Mouse (Mus musculus): ENCODE measurements around the gene Sorcs2.

Gene Sorcs2

DNA sequence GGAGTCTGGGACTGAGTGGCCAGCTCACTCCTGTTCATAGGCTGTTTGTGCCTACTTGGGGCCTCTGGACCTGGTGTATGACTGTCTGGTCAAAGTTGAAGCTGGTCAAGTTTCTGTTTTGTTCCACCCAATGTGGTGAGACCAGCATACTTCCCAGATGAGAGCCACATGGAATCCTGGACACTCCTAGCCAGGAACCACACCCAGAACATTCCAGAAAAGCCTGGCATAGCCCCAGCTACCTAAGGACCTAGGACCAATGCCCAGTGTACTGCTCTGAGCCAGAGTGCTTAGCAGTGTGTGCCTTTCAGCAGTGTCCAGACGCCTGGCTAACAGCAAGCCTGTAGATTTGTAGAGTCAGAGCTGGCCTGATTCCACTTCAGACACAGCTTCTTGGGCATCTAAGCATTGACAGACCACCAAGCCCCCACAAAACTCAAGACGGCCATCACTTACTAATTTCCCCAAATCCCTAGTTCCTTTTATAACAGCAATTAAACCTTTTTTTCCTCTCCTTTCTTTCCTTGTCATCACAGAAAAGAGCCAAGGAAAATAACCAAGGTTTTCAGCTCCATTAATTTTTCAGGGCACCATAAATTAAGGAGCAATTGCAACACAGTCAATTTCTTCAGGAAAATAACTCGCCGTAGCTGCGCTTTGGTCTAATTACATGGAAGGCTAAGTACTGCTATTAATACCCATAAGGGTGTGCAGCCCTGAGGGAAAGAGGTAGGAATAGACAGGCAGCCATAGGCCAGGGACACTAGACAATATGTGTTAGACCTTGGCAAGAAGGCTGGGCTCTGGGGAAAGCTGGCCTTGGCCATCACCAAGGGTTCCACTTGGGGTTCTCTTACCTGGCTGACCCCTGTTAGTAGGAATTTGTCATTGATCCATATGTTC lies 322.5 kb downstream of the Sorcs2 start:
- no peak for DNase-seq (ENCODE audit: low spot score in 2 of 2)

GRCm38 (mm10) chr5:36069503-36070360 lies 328.2 kb downstream of the Sorcs2 start:
- no peak for DNase-seq (ENCODE audit: low spot score in 2 of 2)

DNA sequence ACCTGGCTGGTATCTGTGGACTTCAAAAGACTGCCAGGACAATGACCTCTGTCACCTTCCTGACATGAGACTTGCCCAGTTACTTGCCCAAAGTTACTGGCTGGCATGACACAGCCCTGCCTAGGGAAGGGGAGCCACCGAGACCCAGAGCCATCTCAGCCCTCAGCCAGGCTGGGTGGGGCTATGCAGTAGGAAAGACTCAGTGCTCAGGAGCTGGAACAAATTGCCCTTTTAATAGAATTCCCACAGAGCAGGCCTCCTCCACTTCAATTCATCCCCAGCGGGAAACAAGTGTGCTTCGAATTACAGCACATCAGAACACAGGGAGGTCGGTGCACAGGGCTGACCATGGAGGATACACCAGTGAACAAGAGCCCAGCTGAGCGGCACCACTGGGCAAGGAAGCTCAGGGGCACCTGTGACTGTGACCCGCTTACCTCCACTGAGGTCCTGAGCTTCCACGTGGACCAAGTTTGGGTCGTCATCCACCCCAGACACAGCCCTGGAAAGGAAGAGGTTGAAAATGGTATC lies 330.2 kb downstream of the Sorcs2 start:
- DNase-seq (ENCODE audit: low spot score in 2 of 2) = no peak

- no peak for DNase-seq (ENCODE audit: low spot score in 2 of 2)
Observed at GRCm38 (mm10) chr5:36057804-36058322, 340.1 kb downstream of the Sorcs2 start.

GRCm38 (mm10) chr5:36056921-36057320 lies 341.0 kb downstream of the Sorcs2 start:
- no peak for DNase-seq (ENCODE audit: low spot score in 2 of 2)

DNA sequence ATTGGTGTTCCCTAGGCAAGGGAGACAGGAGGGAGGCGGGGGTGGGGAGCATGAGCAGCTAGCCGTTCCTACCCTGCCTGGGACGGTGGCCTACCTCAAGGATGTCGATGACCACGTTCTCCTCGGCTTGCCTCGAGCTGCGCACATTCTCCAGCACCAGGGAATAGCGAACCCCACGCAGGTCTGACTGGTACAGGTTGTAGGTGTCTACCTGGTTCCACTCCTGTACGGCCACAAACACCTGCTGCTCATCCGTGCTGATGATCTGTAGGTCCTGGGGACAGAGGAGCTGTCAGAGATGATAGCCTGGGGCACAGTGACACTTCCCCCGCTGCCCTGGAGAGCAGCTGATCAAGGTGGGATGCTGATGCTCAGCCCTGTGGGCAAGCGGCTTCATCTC lies 342.1 kb downstream of the Sorcs2 start:
- DNase-seq (ENCODE audit: low spot score in 2 of 2) = no peak

GRCm38 (mm10) chr5:36054498-36054897 lies 343.4 kb downstream of the Sorcs2 start:
- DNase-seq (ENCODE audit: low spot score in 2 of 2) = no peak

DNA sequence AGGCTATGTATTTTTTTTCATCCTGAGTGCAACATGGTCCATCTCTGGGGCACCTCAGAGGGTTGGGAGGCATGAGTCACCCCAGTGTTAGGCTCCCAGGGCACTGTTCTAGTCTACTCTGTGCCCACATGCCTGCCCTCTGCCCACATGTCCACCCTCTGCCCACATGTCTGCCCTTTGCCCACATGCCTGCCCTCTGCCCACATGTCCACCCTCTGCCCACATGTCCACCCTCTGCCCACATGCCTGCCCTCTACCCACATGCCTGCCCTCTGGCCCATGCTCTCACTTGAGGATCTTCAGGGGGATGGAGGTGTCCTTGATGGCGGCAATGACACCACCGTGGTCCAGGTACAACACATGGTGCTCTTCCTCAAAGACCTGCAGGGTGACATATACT lies 354.8 kb downstream of the Sorcs2 start:
- DNase-seq (ENCODE audit: low spot score in 2 of 2) = no peak

DNA sequence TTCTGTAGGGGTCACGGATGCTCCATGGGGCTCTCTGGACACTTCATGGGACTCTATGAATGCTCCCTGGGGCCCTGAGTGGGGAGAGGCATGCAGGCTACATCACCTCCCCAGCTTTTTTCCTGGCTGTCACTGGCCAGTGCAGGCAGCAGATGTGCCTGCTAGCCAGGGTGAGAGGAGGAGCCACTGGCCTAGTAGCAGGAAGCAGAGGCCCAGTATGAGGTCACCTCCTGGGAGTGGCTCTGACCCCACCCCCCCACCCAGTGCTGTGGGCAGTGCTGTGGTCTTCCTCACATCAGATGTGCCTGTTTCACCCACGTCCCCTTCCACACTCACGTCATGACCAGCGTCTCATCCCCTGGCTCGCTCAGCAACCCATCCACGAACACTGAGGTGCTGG lies 356.2 kb downstream of the Sorcs2 start:
- DNase-seq (ENCODE audit: low spot score in 2 of 2) = no peak

GRCm38 (mm10) chr5:36041236-36041562 lies 356.7 kb downstream of the Sorcs2 start:
- DNase-seq (ENCODE audit: low spot score in 2 of 2) = no peak

DNA sequence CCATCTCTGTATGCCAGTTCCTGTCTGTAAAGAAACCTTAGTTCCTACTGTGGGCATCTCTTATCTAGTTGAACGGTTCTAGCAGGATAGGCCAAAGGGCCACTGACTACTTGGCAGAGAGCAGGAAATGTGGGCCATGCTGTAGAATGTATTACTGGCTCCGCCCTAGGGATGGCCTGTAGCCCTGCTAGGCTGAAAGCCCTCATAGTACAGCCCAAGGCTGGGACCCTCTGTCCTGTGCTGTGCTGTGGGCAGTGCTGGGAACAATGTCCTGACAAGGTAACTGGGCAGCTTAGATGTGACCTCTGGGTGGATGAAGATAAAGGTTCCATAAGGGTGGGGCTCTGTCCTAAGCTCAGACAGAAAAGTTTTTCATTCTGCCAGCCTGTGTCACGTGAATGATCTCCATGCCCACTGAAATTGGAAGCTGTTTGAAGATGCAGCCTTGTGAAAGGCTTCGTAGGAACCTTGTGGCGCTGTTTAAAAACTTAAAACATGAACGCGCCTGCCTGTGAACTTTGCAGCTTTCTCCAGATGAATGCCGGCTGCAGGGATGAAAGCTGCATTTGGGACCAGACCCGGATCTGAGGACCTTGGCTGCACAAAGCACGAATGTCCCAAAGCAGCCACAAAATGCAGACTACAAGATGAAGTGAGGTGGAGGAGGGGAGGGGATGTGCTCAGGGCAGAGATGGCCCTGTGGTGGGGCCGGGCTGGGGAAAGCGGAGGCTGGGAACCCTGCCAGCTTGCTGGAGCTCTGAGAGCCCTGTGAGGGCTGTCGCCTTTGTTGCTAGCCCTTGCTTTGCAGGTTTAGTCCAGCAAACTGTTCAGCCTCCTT lies 357.3 kb downstream of the Sorcs2 start:
- no peak for DNase-seq (ENCODE audit: low spot score in 2 of 2)

DNA sequence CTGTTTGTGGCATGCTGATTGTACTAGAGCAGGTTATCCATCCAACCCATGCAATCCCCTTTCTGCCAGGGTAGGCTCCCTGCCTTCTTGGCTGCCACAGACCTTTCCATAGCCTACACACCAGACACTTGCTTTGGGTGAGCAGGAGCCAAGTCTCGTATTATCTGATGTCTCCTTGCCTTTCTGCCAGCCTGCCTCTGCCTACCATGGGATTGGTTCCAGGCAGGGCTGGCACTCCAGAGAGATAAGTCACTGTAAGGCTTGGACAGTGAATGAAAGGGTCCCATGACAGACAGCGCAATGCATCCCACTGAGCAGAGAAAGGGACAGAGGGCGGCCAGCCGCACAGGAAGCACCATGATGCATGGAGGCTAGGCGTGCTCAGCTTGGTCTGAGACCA lies 358.3 kb downstream of the Sorcs2 start:
- no peak for DNase-seq (ENCODE audit: low spot score in 2 of 2)

- DNase-seq (ENCODE audit: low spot score in 2 of 2) = peak in 1 of 2 experiments; percentile 33
Observed at GRCm38 (mm10) chr5:36033531-36034426, 364.2 kb downstream of the Sorcs2 start.

- DNase-seq (ENCODE audit: low spot score in 2 of 2) = no peak
Observed at GRCm38 (mm10) chr5:36025076-36025475, 372.9 kb downstream of the Sorcs2 start.

- DNase-seq (ENCODE audit: low spot score in 2 of 2) = no peak
Observed at GRCm38 (mm10) chr5:36024003-36024685, 373.8 kb downstream of the Sorcs2 start.

DNA sequence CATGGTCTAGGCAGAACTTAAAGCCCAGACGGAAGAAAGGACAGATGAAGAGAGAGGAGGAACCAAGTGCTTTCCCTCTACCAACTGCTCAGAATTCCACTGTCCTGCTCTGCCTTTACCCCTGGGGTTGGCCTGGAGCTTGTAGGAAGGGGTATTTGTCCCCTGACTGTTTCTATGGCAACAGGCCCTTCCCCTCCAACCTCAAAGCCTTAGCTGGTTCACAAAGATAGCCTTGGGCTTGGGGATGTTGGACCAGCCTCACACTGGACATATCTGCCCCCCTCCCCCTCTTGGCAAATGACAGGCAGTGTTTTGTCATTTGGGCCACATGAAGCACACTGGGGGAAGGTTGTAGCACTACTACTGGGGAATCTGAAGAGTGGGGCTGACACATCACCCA lies 375.6 kb downstream of the Sorcs2 start:
- DNase-seq (ENCODE audit: low spot score in 2 of 2) = no peak

- no peak for DNase-seq (ENCODE audit: low spot score in 2 of 2)
Observed at GRCm38 (mm10) chr5:36021091-36021490, 376.8 kb downstream of the Sorcs2 start.

DNA sequence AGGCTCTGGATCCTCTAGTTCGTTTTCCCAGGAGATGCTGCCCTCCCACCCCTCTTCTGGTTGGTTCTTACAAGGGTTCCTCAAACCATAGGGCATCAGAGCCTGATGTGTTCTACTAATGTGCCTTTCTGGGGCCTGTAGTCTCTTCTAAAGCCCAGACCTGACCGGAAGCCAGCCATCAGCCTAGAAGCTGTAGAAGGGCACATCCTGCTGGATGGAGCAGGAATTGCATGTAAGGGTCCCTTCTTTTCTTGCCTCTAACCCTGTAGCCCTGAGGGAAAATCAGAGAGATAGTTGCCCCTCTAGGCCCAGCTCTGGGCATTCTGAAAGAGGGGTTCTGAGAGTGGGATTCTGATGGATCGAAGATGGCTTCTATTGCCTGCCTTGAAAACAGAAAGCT lies 379.6 kb downstream of the Sorcs2 start:
- no peak for DNase-seq (ENCODE audit: low spot score in 2 of 2)

- DNase-seq (ENCODE audit: low spot score in 2 of 2) = no peak
Observed at GRCm38 (mm10) chr5:36009405-36009804, 388.5 kb downstream of the Sorcs2 start.

DNA sequence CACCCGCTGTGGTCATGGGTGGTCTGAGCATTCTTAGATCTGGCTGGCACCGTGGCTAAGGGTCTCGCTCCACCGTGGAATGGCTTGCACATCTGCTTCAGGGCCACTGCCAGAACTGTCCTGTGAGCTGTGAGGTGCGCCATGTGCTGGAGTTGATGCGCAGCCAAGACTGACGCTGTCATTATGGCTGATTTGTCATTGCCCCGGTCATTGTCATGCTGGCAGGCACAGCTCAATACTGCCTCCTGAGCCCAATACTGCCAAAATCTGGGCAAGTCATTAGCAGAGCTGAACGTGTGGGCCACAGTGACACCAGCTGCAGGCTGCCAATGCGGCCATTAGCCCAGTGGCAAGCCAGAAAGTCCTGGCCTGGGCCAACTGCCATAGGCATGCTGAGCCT lies 390.3 kb downstream of the Sorcs2 start:
- DNase-seq (ENCODE audit: low spot score in 2 of 2) = no peak
